ENCODE assay signal across 11 mouse cellular contexts in the genomic region with DNA sequence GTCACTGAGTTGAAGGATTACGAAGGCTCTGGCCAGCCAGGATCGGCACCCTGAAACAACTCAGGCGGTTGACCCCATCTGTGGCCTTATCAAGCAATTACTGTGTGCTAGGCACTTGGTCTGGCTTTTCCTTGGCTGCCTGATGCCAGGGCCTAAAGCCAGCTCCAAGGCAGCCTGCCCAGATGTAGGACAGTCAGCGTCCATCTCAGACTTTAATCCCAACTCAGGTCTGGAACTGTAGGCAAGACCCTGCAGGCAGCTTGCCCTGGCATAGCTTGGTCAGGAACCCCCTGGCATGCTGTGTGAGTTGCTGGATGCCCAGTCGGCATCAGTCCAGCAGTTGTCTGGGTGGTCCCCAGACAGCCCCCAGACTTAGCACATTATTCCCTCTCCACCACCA. TPM values are rescaled to one million over a fixed set of nuclear protein-coding genes. Genes with fewer than 3 reads are reported as not detected.
DNase-seq lines count a peak whose midpoint lies in the region; ATAC-seq and TF ChIP-seq lines count a peak whose summit lies in the region.
"Had no signal": no experiment of that assay in that cellular context is flagged by ENCODE, and none has a peak within 500 bp of the region (broad histone marks: within the 10 kb centered on the region; RNA-seq: fewer than 3 reads in every experiment).

No protein-coding gene starts in this region.

- DNase-seq in adrenal gland, postnatal 10 days: peak; percentile 30
- no peak for DNase-seq in adrenal gland, adult 8-10 months
- no peak for DNase-seq in lung, embryonic 14.5 days
- no peak for DNase-seq in lung, postnatal 14 days
- DNase-seq in heart, postnatal 10 days: peak; percentile 50 to 63
- DNase-seq in embryo, embryonic 10 days (ENCODE audit: low spot score): no peak
- DNase-seq: liver, postnatal 0 days; thymus, postnatal 4 days had no signal

- no peak for ATAC-seq in lung, embryonic 14.5 days (ENCODE audit: insufficient read depth)
- ATAC-seq in neural tube, embryonic 13.5 days (ENCODE audit: low read depth): no peak
- ATAC-seq in granulocyte monocyte progenitor cell, adult 5-6 weeks (replicated peaks; ENCODE audit: poor library complexity, severe bottlenecking): no peak
- ATAC-seq: liver, postnatal 0 days; Patski had no signal

- intact Hi-C loops in heart, postnatal 10 days (cut with DNase I): no loop called here

- no peaks in the 10 kb centered on the region for H3K9me3 ChIP-seq in lung, embryonic 14.5 days (ENCODE audit: low read depth, low read length)
- H3K9me3 ChIP-seq in neural tube, embryonic 13.5 days: no peaks in the 10 kb centered on the region

- H3K4me3 ChIP-seq in lung, embryonic 14.5 days (ENCODE audit: low read depth, low read length): peak overlapping the region; percentile 42; the same call in 1 of the 2 replicates
- no peak overlapping the region for H3K4me3 ChIP-seq in neural tube, embryonic 13.5 days

- H3K27me3 ChIP-seq in lung, embryonic 14.5 days (ENCODE audit: insufficient read depth, low read length): no peaks in the 10 kb centered on the region
- no peaks in the 10 kb centered on the region for H3K27me3 ChIP-seq in neural tube, embryonic 13.5 days
- H3K27me3 ChIP-seq: Patski had no signal

- H3K27ac ChIP-seq in lung, embryonic 14.5 days (ENCODE audit: low read depth): no peak overlapping the region
- 0 out of 2 replicates have a peak overlapping the region, but pooled peaks have one; percentile 76 for H3K27ac ChIP-seq in neural tube, embryonic 13.5 days (replicated peaks)

- no peak for TF ChIP-seq CTCF in lung, embryonic 14.5 days (IDR thresholded peaks at IDR 0.05; ENCODE audit: low read depth)

- H3K4me1 ChIP-seq in lung, embryonic 14.5 days (ENCODE audit: insufficient read depth): no peaks in the 10 kb centered on the region
- peaks cover 52% of the 10 kb centered on the region for H3K4me1 ChIP-seq in neural tube, embryonic 13.5 days (replicated peaks)

- 71% methylated on average over 5 of the region's 5 CpGs for WGBS in lung, embryonic 14.5 days
- WGBS in neural tube, embryonic 13.5 days: 89% methylated on average over 5 of the region's 5 CpGs

- peak overlapping the region; percentile 72 for H3K4me2 ChIP-seq in lung, embryonic 14.5 days
- H3K4me2 ChIP-seq in neural tube, embryonic 13.5 days: peak overlapping the region; percentile 54

- 0 out of 2 replicates have a peak overlapping the region, but pooled peaks have one; percentile 16 for H3K9ac ChIP-seq in lung, embryonic 14.5 days
- peak overlapping the region; percentile 22; the same call in 1 of the 2 replicates for H3K9ac ChIP-seq in neural tube, embryonic 13.5 days
- H3K9ac ChIP-seq: liver, postnatal 0 days had no signal

- H3K36me3 ChIP-seq in lung, embryonic 14.5 days (ENCODE audit: insufficient read depth): peaks cover 8% of the 10 kb centered on the region; the same call in 1 of the 2 replicates
- H3K36me3 ChIP-seq in neural tube, embryonic 13.5 days: peaks cover 44% of the 10 kb centered on the region

RNA-seq across cellular contexts. Expression of a gene that starts 29.3 kb away (rescaled TPM):
- 10 to 100 TPM; 45.2 to 47.5 TPM for total RNA-seq in adrenal gland, postnatal 10 days (2021)
- total RNA-seq in adrenal gland, adult 8-10 months (2022): 10 to 100 TPM; 47.6 to 64.2 (median 56.4) TPM
- polyA plus RNA-seq in lung, embryonic 14.5 days (2014; fragmentation: Nextera tagmentation; extraction: Ambion mirVana): 120 and 127 TPM in 2 replicates
- 10 to 100 TPM; 43.4 to 51.7 TPM for total RNA-seq in heart, postnatal 10 days (2021)
- polyA plus RNA-seq in neural tube, embryonic 13.5 days (2015; fragmentation: Nextera tagmentation; extraction: Ambion mirVana): 103 and 124 TPM in 2 replicates
- 21.3 and 32.4 TPM in 2 replicates for total RNA-seq in granulocyte monocyte progenitor cell, adult 5-6 weeks (2014; fragmentation: Nextera tagmentation)
- total RNA-seq in granulocyte monocyte progenitor cell, adult 5-6 weeks (2017): 9.9 and 13.9 TPM in 2 replicates

RNA-seq across cellular contexts. Expression of a gene that starts 37.1 kb away (rescaled TPM):
- 10 to 100 TPM; 22.5 to 25.0 TPM for total RNA-seq in adrenal gland, postnatal 10 days (2021)
- 10 to 100 TPM; 33.5 to 43.6 (median 40.8) TPM for total RNA-seq in adrenal gland, adult 8-10 months (2022)
- 29.8 and 31.5 TPM in 2 replicates for polyA plus RNA-seq in lung, embryonic 14.5 days (2014; fragmentation: Nextera tagmentation; extraction: Ambion mirVana)
- total RNA-seq in heart, postnatal 10 days (2021): 10 to 100 TPM; 15.7 to 17.4 TPM
- polyA plus RNA-seq in neural tube, embryonic 13.5 days (2015; fragmentation: Nextera tagmentation; extraction: Ambion mirVana): 36.4 and 38.7 TPM in 2 replicates
- 29.6 and 32.3 TPM in 2 replicates for total RNA-seq in granulocyte monocyte progenitor cell, adult 5-6 weeks (2014; fragmentation: Nextera tagmentation)
- total RNA-seq in granulocyte monocyte progenitor cell, adult 5-6 weeks (2017): 24.1 and 25.5 TPM in 2 replicates

Comparison
In these comparisons a context has a peak if more than half of its experiments do, and no peak if none do; other contexts are left out.
1. DNase-seq: peak in adrenal gland, postnatal 10 days (single experiment) and heart, postnatal 10 days (2 of 2); none in adrenal gland, adult 8-10 months (single experiment), lung, embryonic 14.5 days (single experiment), lung, postnatal 14 days (single experiment) and embryo, embryonic 10 days (single experiment).